Mouse (Mus musculus) liver, embryonic 14.5 days (tissue): Measurements from ENCODE around the gene Ghr. TPM values are rescaled to one million over a fixed set of nuclear protein-coding genes. Genes with fewer than 3 reads are reported as not detected.

Experiments
- ATAC-seq: fragments of 200-750 bp; cut with Nextera tagmentation; 2 replicates; pipeline ENCODE4 v1.8.0; 2017; ENCODE audit warnings: moderate number of reproducible peaks, mild to moderate bottlenecking, moderate library complexity; ENCODE audit not compliant: insufficient read depth
- DNase-seq, 3 experiments: peaks; one replicate each; pipeline ENCODE4 v3.0.0-alpha.2; 2012 to 2013; ENCODE audit warnings: low read depth in 3 of 3, low spot score in 3 of 3
- H3K27ac ChIP-seq: fragments of 300-500 bp; sonication (generic); 2 replicates; pipeline ENCODE4 v1.5.1; 2014; ENCODE audit warnings: moderate library complexity, mild to moderate bottlenecking, control low read depth, inconsistent platforms
- H3K27me3 ChIP-seq: fragments of 300-500 bp; sonication (generic); 2 replicates; pipeline ENCODE4 v1.6.1; 2014; ENCODE audit warnings: mild to moderate bottlenecking, low read length, moderate library complexity; ENCODE audit not compliant: control insufficient read depth, insufficient read depth
- H3K36me3 ChIP-seq: fragments of 300-500 bp; sonication (generic); replicated peaks from 2 replicates; pipeline ENCODE4 v1.6.1; 2014; ENCODE audit warnings: low read depth; ENCODE audit not compliant: control insufficient read depth, insufficient read depth
- H3K4me1 ChIP-seq, 2 experiments: fragments of 200-500 bp in 1 of 2; fragments of 300-500 bp in 1 of 2; sonication (generic) in 1 of 2; replicated peaks; 2 replicates each; pipeline ENCODE4 v1.6.1; 2012 to 2014; ENCODE audit warnings: antibody characterized with exemption in 1 of 2, inconsistent platforms in 1 of 2, low read length in 1 of 2; ENCODE audit not compliant: control insufficient read depth in 2 of 2, insufficient read depth in 2 of 2
- H3K4me2 ChIP-seq: fragments of 300-500 bp; sonication (generic); 2 replicates; pipeline ENCODE4 v1.6.1; 2014; ENCODE audit warnings: low read depth, mild to moderate bottlenecking, control low read depth, moderate library complexity
- H3K4me3 ChIP-seq, 2 experiments: fragments of 200-500 bp in 1 of 2; fragments of 300-500 bp in 1 of 2; sonication (generic) in 1 of 2; 2 replicates each; pipeline ENCODE4 v1.5.1; 2012 to 2014; ENCODE audit warnings: low read depth in 2 of 2, low read length in 2 of 2, mild to moderate bottlenecking in 2 of 2, control low read depth in 1 of 2, inconsistent platforms in 1 of 2, moderate library complexity in 1 of 2; ENCODE audit not compliant: insufficient read depth in 1 of 2
- H3K9ac ChIP-seq: fragments of 300-500 bp; sonication (generic); replicated peaks from 2 replicates; pipeline ENCODE4 v1.6.1; 2014; ENCODE audit warnings: mild to moderate bottlenecking, control low read depth, moderate library complexity
- H3K9me3 ChIP-seq: fragments of 300-500 bp; sonication (generic); 2 replicates; pipeline ENCODE4 v1.6.1; 2016; ENCODE audit warnings: low read length, mixed read lengths; ENCODE audit not compliant: control insufficient read depth
- CTCF ChIP-seq: IDR thresholded peaks from 2 replicates; pipeline ENCODE4 v1.5.1; 2016; ENCODE audit warnings: antibody characterized with exemption, low read depth, control low read depth
- EP300 ChIP-seq: IDR thresholded peaks from 2 replicates; pipeline ENCODE4 v1.6.1; 2016; ENCODE audit warnings: antibody characterized with exemption, low read depth
- WGBS: fragments of 180-500 bp; shearing (Covaris S2); extraction: QIAGEN DNeasy Blood & Tissue Kit; methylation state at CpG from one replicate; pipeline ENCODE4 v1.1.7; 2014; ENCODE audit not compliant: insufficient replicate concordance; 5-methylcytosine and 5-hydroxymethylcytosine counted together
- polyA plus RNA-seq, 2 experiments: library from polyadenylated mRNA; depleted of rRNA in 1 of 2; stranded (reverse) in 1 of 2; unstranded in 1 of 2; fragments of >200 nt; fragmentation: Nextera tagmentation in 1 of 2; extraction: Ambion mirVana in 1 of 2; gene quantifications; 2 replicates each; pipeline versions ENCODE4 v1.2.1 to v1.2.3; 2012 to 2014

The Ghr gene
- polyA plus RNA-seq, 2 experiments = 6.9 to 18.3 TPM

GRCm38 (mm10) chr15:3544289-3544688 is 39.0 kb downstream of the Ghr start:
- no peak for DNase-seq
- no peak overlapping the region for H3K9ac ChIP-seq
- no peaks in the 10 kb centered on the region for H3K36me3 ChIP-seq
- H3K27ac ChIP-seq = no peak overlapping the region
- 56% methylated on average over 2 of the region's 2 CpGs for WGBS
- ATAC-seq = no peak
- H3K4me3 ChIP-seq = no peak overlapping the region
- no peak overlapping the region for H3K4me2 ChIP-seq
- TF ChIP-seq EP300 = no peak
- no peak for TF ChIP-seq CTCF
- H3K27me3 ChIP-seq = no peaks in the 10 kb centered on the region
- H3K9me3 ChIP-seq = no peaks in the 10 kb centered on the region
- no peaks in the 10 kb centered on the region for H3K4me1 ChIP-seq

- H3K4me3 ChIP-seq = no peak overlapping the region
- no peak overlapping the region for H3K9ac ChIP-seq
- H3K27ac ChIP-seq = no peak overlapping the region
- ATAC-seq (no peak), DNase-seq (no peak)
- TF ChIP-seq EP300 = no peak
- TF ChIP-seq CTCF = no peak
- H3K36me3 ChIP-seq = no peaks in the 10 kb centered on the region
- H3K27me3 ChIP-seq = no peaks in the 10 kb centered on the region
- H3K4me2 ChIP-seq = no peak overlapping the region
- 59% methylated on average over 3 of the region's 3 CpGs for WGBS
- H3K4me1 ChIP-seq = no peaks in the 10 kb centered on the region
- no peaks in the 10 kb centered on the region for H3K9me3 ChIP-seq
Measured at GRCm38 (mm10) chr15:3536309-3536900, 46.9 kb downstream of the Ghr start.

GRCm38 (mm10) chr15:3514027-3514426 is 69.3 kb downstream of the Ghr start:
- H3K36me3 ChIP-seq = no peaks in the 10 kb centered on the region
- no peak overlapping the region for H3K27ac ChIP-seq
- H3K4me1 ChIP-seq = no peaks in the 10 kb centered on the region
- no peak overlapping the region for H3K9ac ChIP-seq
- H3K4me2 ChIP-seq = no peak overlapping the region
- no peaks in the 10 kb centered on the region for H3K27me3 ChIP-seq
- H3K9me3 ChIP-seq = no peaks in the 10 kb centered on the region
- WGBS = 41% methylated on average over 1 of the region's 1 CpGs
- no peak overlapping the region for H3K4me3 ChIP-seq
- TF ChIP-seq EP300 (no peak), CTCF (no peak)
- DNase-seq (no peak), ATAC-seq (no peak)

- Histone ChIP-seq H3K27ac (no peak overlapping the region), H3K36me3 (no peaks in the 10 kb centered on the region), H3K9me3 (no peaks in the 10 kb centered on the region), H3K9ac (no peak overlapping the region), H3K4me1 (no peaks in the 10 kb centered on the region), H3K4me3 (no peak overlapping the region), H3K4me2 (no peak overlapping the region), H3K27me3 (no peaks in the 10 kb centered on the region)
- WGBS = 43% methylated on average over 1 of the region's 1 CpGs
- no peak for ATAC-seq
- DNase-seq = no peak
- TF ChIP-seq CTCF = no peak
Measured at GRCm38 (mm10) chr15:3512380-3512779, 70.9 kb downstream of the Ghr start.

- Histone ChIP-seq H3K4me3 (no peak overlapping the region), H3K36me3 (no peaks in the 10 kb centered on the region), H3K4me2 (no peak overlapping the region), H3K9ac (no peak overlapping the region), H3K27ac (no peak overlapping the region), H3K4me1 (no peaks in the 10 kb centered on the region), H3K9me3 (no peaks in the 10 kb centered on the region), H3K27me3 (no peaks in the 10 kb centered on the region)
- 60% methylated on average over 2 of the region's 2 CpGs for whole genome bisulfite sequencing
- ATAC-seq = no peak
- TF ChIP-seq EP300 (no peak), CTCF (no peak)
- no peak for DNase-seq
Measured at GRCm38 (mm10) chr15:3511639-3512171, 71.6 kb downstream of the Ghr start.
